Mouse (Mus musculus) liver, adult (tissue): ENCODE results near the gene Hoxc4.

ENCODE experiments used
- GATA4 ChIP-seq: IDR thresholded peaks from 2 replicates; pipeline ENCODE4 v1.6.1; 2014; ENCODE audit warnings: mild to moderate bottlenecking, low read length; ENCODE audit not compliant: insufficient replicate concordance

Hoxc4 gene

GRCm38 (mm10) chr15:102999183-102999831 lies 19.4 kb upstream of the Hoxc4 start:
- no peak for TF ChIP-seq GATA4

- no peak for TF ChIP-seq GATA4
Measured at GRCm38 (mm10) chr15:102999955-103000354, 18.8 kb upstream of the Hoxc4 start.

- TF ChIP-seq GATA4, result no peak
Measured at GRCm38 (mm10) chr15:103000501-103000901, 18.2 kb upstream of the Hoxc4 start.

- no peak for TF ChIP-seq GATA4
Measured at GRCm38 (mm10) chr15:103001370-103001769, 17.4 kb upstream of the Hoxc4 start.

- TF ChIP-seq GATA4, result no peak
Measured at GRCm38 (mm10) chr15:103002156-103002555, 16.6 kb upstream of the Hoxc4 start.

DNA sequence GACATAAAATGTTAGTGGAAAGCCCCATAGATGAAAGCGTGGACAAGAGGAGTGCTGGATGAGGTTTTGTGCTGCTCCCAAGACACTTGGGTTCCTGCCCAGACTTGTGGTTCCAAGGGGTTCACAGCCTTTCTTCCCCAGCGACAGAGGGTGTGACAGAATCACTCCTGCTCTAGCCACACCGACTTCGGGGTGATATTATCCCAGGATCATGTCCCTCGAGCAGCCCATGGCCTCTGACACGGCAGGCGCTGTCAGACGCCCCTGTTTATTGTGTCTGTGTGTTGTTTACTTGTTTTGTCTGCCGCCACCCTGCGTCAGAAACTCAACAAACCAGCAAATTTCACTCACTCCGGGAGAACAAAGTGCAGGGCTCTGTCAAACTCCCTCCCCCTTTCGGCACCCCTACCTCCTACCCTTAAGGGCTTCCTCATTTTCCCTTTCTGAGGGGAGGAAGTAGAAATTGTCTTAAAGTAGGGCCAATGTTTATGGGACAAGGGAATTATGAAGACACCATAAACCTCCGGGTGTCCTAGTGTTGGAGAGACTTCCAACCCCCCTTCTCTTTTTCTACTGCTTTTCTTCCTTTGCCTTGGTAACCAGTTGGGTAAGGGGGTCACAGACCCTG lies 15.8 kb upstream of the Hoxc4 start:
- no peak for TF ChIP-seq GATA4

DNA sequence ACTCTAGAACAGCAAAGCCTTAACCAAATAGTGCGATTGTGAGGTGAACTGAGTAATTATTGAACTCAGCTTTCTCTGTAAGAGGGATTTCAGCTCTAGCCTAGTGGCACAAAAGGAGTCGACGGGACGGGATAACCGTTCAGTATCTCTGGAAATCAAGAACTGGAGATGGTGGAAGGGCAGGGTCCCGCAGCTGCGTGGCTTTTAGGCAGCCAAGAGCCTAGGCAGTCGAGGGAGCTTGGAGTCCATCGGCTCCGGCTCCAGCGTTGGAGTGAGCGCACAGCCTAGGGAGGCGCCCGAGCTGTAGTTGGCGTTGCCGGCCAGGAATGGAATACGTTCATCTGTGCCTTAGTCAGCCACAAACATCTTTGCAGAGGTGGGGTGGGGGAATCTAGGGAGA lies 13.4 kb upstream of the Hoxc4 start:
- no peak for TF ChIP-seq GATA4

DNA sequence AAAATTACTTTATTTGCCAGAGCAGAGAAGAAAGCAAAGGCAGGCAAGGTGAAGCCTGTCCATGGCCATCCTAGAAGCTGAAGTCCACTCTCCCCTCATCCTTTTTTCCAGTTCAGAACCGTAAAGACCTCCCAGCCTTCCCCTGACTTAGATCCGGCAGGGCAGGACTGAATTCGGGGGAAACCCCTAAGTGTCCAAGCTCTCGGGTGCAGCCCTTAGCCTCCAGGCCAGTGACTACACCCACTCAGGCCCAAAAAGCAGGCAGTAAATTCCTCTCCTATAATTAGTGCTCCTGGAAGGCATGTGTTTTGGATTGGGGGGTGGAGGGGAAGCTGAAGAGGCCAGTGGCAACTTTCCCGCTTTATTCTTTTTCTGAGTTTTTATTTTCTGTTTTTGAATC lies 12.9 kb upstream of the Hoxc4 start:
- TF ChIP-seq GATA4, result no peak

- TF ChIP-seq GATA4, result no peak
Measured at GRCm38 (mm10) chr15:103006326-103006725, 12.4 kb upstream of the Hoxc4 start.

- no peak for TF ChIP-seq GATA4
Measured at GRCm38 (mm10) chr15:103009265-103010111, 9.2 kb upstream of the Hoxc4 start.

GRCm38 (mm10) chr15:103010112-103010846 lies 8.5 kb upstream of the Hoxc4 start:
- no peak for TF ChIP-seq GATA4

- no peak for TF ChIP-seq GATA4
Measured at GRCm38 (mm10) chr15:103010847-103011555, 7.7 kb upstream of the Hoxc4 start.

DNA sequence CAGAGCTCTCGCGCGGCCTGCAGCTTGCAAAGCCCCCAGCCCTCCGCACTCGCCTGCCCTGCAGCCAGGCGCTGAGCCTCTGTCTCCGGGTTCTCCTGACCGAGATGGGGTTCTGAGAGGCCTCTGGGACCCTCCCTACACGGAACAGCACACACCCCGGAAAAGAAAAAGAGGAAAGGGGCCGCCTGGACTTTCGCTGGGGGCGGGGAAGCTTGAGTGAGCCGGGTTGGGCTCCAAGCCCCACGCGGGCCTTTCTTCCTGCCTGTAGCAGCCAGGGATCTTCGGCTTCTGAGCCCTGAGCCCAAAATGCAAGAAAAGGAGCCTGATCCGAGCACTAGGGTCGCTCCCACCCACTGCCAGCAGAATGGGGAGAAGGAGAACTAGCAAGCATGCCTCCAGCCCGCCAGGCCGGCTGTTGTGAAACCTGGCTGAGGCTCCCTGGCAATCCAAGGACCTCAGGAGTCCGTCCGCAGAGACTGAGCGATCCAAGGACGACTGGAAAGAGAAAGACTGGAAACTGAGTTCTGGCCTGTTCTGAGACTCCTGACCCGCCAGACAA lies 6.7 kb upstream of the Hoxc4 start:
- no peak for TF ChIP-seq GATA4

GRCm38 (mm10) chr15:103013238-103013984 lies 5.3 kb upstream of the Hoxc4 start:
- TF ChIP-seq GATA4, result no peak
